Mouse (Mus musculus) spleen, adult 2 months (tissue): Measurements from ENCODE around the gene Rnf5. TPM values are rescaled to one million over a fixed set of nuclear protein-coding genes. Genes with fewer than 3 reads are reported as not detected.

ENCODE experiments used
- DNase-seq, 2 experiments: peaks; one replicate each; pipeline versions ENCODE4 v3.0.0 to v3.0.0-alpha.2; 2012 to 2021; ENCODE audit warnings: low spot score in 2 of 2, low read depth in 1 of 2
- H3K27ac ChIP-seq: fragments of 200-500 bp; 2 replicates; pipeline ENCODE4 v1.5.1; 2012; ENCODE audit warnings: low read length, inconsistent platforms; ENCODE audit not compliant: insufficient read depth
- H3K27me3 ChIP-seq: fragments of 200-500 bp; 2 replicates; pipeline ENCODE4 v1.6.1; 2012; ENCODE audit warnings: mild to moderate bottlenecking, moderate library complexity, low read length, inconsistent platforms; ENCODE audit not compliant: control insufficient read depth, insufficient read depth
- H3K36me3 ChIP-seq: fragments of 200-500 bp; 2 replicates; pipeline ENCODE4 v1.6.1; 2012; ENCODE audit warnings: mild to moderate bottlenecking, low read length, inconsistent platforms; ENCODE audit not compliant: control insufficient read depth, insufficient read depth
- H3K4me1 ChIP-seq: fragments of 200-500 bp; 2 replicates; pipeline ENCODE4 v1.6.1; 2011; ENCODE audit warnings: inconsistent platforms; ENCODE audit not compliant: control insufficient read depth, insufficient read depth, insufficient read length
- H3K4me3 ChIP-seq: fragments of 200-500 bp; 2 replicates; pipeline ENCODE4 v1.5.1; 2011; ENCODE audit warnings: mild to moderate bottlenecking, inconsistent platforms; ENCODE audit not compliant: insufficient read depth, insufficient read length; ENCODE audit errors: extremely low read depth
- CTCF ChIP-seq: fragments of 200-500 bp; IDR thresholded peaks from 2 replicates; pipeline ENCODE4 v1.5.1; 2011; ENCODE audit warnings: mild to moderate bottlenecking, inconsistent platforms; ENCODE audit not compliant: insufficient read depth, insufficient read length, insufficient replicate concordance; ENCODE audit errors: extremely low read depth
- POLR2A ChIP-seq: fragments of 200-500 bp; IDR thresholded peaks from 2 replicates; pipeline ENCODE4 v1.6.1; 2011; ENCODE audit warnings: low read depth, low read length, inconsistent platforms
- WGBS: fragments of 180-500 bp; shearing (Covaris S2); methylation state at CpG from one replicate; pipeline ENCODE4 v1.1.7; 2018; 5-methylcytosine and 5-hydroxymethylcytosine counted together
- polyA plus RNA-seq: library from polyadenylated mRNA; depleted of rRNA; stranded (reverse); fragments of >200 nt; gene quantifications from 2 replicates; pipeline ENCODE4 v1.2.3, GENCODE M21; 2012

Rnf5 gene
- polyA plus RNA-seq, 1 experiment, result 54.1 TPM

GRCm38 (mm10) chr17:34621006-34621405 is 17.5 kb upstream of the Rnf5 start:
- H3K27me3 ChIP-seq, result no peaks in the 10 kb centered on the region
- H3K4me1 ChIP-seq, result no peaks in the 10 kb centered on the region
- H3K4me3 ChIP-seq, result no peak overlapping the region
- H3K27ac ChIP-seq, result no peak overlapping the region
- no peak for TF ChIP-seq CTCF
- no peak for TF ChIP-seq POLR2A
- peaks cover 3% of the 10 kb centered on the region; the same call in 1 of the 2 replicates for H3K36me3 ChIP-seq
- no peak for DNase-seq
- WGBS, result 98% methylated on average over 8 of the region's 8 CpGs

- 9% methylated on average over 6 of the region's 6 CpGs for WGBS
- Histone ChIP-seq H3K36me3 (peaks cover 5% of the 10 kb centered on the region; the same call in 1 of the 2 replicates), H3K4me1 (no peaks in the 10 kb centered on the region), H3K27ac (no peak overlapping the region), H3K27me3 (no peaks in the 10 kb centered on the region), H3K4me3 (no peak overlapping the region)
- TF ChIP-seq CTCF (peak; percentile 69; the same call in 1 of the 2 replicates), POLR2A (no peak)
- DNase-seq, result peak; percentile 61 to 81
Observed at GRCm38 (mm10) chr17:34618999-34619398, 15.5 kb upstream of the Rnf5 start.

- Histone ChIP-seq H3K4me3 (no peak within 1 kb of the TSS), H3K27me3 (no peaks in the 10 kb centered on the region), H3K4me1 (no peaks in the 10 kb centered on the region), H3K27ac (no peak within 1 kb of the TSS), H3K36me3 (peaks cover 16% of the 10 kb centered on the region)
- no peak for DNase-seq
- 82% methylated on average over 6 of the region's 6 CpGs for WGBS
- TF ChIP-seq POLR2A (no peak), CTCF (no peak)
Observed at GRCm38 (mm10) chr17:34615871-34616270, 12.4 kb upstream of the Rnf5 start, which contains the start of gene Egfl8. Gene Egfl8, minus strand, starts transcription at chr17:34615971.

GRCm38 (mm10) chr17:34613830-34614229 is 10.3 kb upstream of the Rnf5 start:
- 91% methylated on average over 10 of the region's 10 CpGs for WGBS
- DNase-seq, result no peak
- peaks cover 19% of the 10 kb centered on the region for H3K36me3 ChIP-seq
- TF ChIP-seq POLR2A, result no peak
- TF ChIP-seq CTCF, result no peak
- H3K27me3 ChIP-seq, result no peaks in the 10 kb centered on the region
- H3K27ac ChIP-seq, result no peak overlapping the region
- H3K4me1 ChIP-seq, result peaks cover under 1% of the 10 kb centered on the region; the same call in 1 of the 2 replicates
- H3K4me3 ChIP-seq, result no peak overlapping the region

- Histone ChIP-seq H3K36me3 (peaks cover 19% of the 10 kb centered on the region), H3K27ac (no peak overlapping the region), H3K4me3 (no peak overlapping the region), H3K27me3 (no peaks in the 10 kb centered on the region), H3K4me1 (peaks cover 8% of the 10 kb centered on the region; the same call in 1 of the 2 replicates)
- no peak for DNase-seq
- WGBS, result 81% methylated on average over 11 of the region's 11 CpGs
- TF ChIP-seq POLR2A (no peak), CTCF (no peak)
Observed at GRCm38 (mm10) chr17:34613054-34613645, 9.7 kb upstream of the Rnf5 start.

- no peak overlapping the region for H3K4me3 ChIP-seq
- H3K36me3 ChIP-seq, result peaks cover 19% of the 10 kb centered on the region
- peaks cover 20% of the 10 kb centered on the region; the same call in 1 of the 2 replicates for H3K4me1 ChIP-seq
- no peaks in the 10 kb centered on the region for H3K27me3 ChIP-seq
- 93% methylated on average over 8 of the region's 8 CpGs for WGBS
- DNase-seq, result no peak
- no peak overlapping the region for H3K27ac ChIP-seq
- TF ChIP-seq CTCF (no peak), POLR2A (no peak)
Observed at GRCm38 (mm10) chr17:34611050-34611449, 7.6 kb upstream of the Rnf5 start.

GRCm38 (mm10) chr17:34607997-34608396 is 4.5 kb upstream of the Rnf5 start:
- H3K4me1 ChIP-seq, result peaks cover 27% of the 10 kb centered on the region; the same call in 1 of the 2 replicates
- DNase-seq, result no peak
- no peak overlapping the region for H3K27ac ChIP-seq
- no peaks in the 10 kb centered on the region for H3K27me3 ChIP-seq
- H3K36me3 ChIP-seq, result peaks cover 16% of the 10 kb centered on the region
- no peak for TF ChIP-seq CTCF
- no peak for TF ChIP-seq POLR2A
- WGBS, result 80% methylated on average over 7 of the region's 7 CpGs
- H3K4me3 ChIP-seq, result no peak overlapping the region
